Mouse (Mus musculus): ENCODE data around the gene Lhfpl1. TPM values are rescaled to one million over a fixed set of nuclear protein-coding genes. Genes with fewer than 3 reads are reported as not detected.

Gene Lhfpl1
- polyA plus RNA-seq, 1 experiment from 2014 or later: 0.11 TPM

- Histone ChIP-seq H3K27ac (ENCODE audit: low read depth, low read length) (no peak overlapping the region), H3K4me1 (ENCODE audit: control insufficient read depth, insufficient read depth, low read depth, low read length) (no peaks in the 10 kb centered on the region), H3K9me3 (ENCODE audit: control insufficient read depth, low read length) (no peaks in the 10 kb centered on the region), H3K4me3 (ENCODE audit: low read length) (no peak overlapping the region), H3K27me3 (replicated peaks; ENCODE audit: control insufficient read depth, insufficient read depth, low read length) (no peaks in the 10 kb centered on the region), H3K4me2 (ENCODE audit: low read length) (no peak overlapping the region), H3K36me3 (ENCODE audit: control insufficient read depth, insufficient read depth, low read length) (no peaks in the 10 kb centered on the region), H3K9ac (ENCODE audit: low read depth, low read length) (no peak overlapping the region)
- ATAC-seq: no peak
- WGBS: 45% methylated on average over 4 of the region's 4 CpGs
These were observed 77.1 kb downstream of the Lhfpl1 start for GRCm38 (mm10) chrX:145271768-145272167.

- WGBS: 62% methylated on average over 5 of the region's 5 CpGs
- no peaks in the 10 kb centered on the region for H3K27me3 ChIP-seq (replicated peaks; ENCODE audit: control insufficient read depth, insufficient read depth, low read length)
- no peak overlapping the region for H3K4me3 ChIP-seq (ENCODE audit: low read length)
- no peaks in the 10 kb centered on the region for H3K4me1 ChIP-seq (ENCODE audit: control insufficient read depth, insufficient read depth, low read depth, low read length)
- no peak overlapping the region for H3K9ac ChIP-seq (ENCODE audit: low read depth, low read length)
- H3K27ac ChIP-seq (ENCODE audit: low read depth, low read length): no peak overlapping the region
- H3K36me3 ChIP-seq (ENCODE audit: control insufficient read depth, insufficient read depth, low read length): no peaks in the 10 kb centered on the region
- no peak for ATAC-seq
- H3K9me3 ChIP-seq (ENCODE audit: control insufficient read depth, low read length): no peaks in the 10 kb centered on the region
- H3K4me2 ChIP-seq (ENCODE audit: low read length): no peak overlapping the region
These were observed 87.1 kb downstream of the Lhfpl1 start for GRCm38 (mm10) chrX:145261803-145262202.

Other genes starting within 250 kb of the Lhfpl1 start
- 10.9 and 11.5 TPM in 2 replicates for gene Amot, start 156.1 kb upstream of the Lhfpl1 start, polyA plus RNA-seq (2015; fragmentation: Nextera tagmentation; extraction: Ambion mirVana)

Data from hindbrain, embryonic 16.5 days (tissue).